Mouse (Mus musculus): Measurements from ENCODE around the gene Hyal1.

DNA sequence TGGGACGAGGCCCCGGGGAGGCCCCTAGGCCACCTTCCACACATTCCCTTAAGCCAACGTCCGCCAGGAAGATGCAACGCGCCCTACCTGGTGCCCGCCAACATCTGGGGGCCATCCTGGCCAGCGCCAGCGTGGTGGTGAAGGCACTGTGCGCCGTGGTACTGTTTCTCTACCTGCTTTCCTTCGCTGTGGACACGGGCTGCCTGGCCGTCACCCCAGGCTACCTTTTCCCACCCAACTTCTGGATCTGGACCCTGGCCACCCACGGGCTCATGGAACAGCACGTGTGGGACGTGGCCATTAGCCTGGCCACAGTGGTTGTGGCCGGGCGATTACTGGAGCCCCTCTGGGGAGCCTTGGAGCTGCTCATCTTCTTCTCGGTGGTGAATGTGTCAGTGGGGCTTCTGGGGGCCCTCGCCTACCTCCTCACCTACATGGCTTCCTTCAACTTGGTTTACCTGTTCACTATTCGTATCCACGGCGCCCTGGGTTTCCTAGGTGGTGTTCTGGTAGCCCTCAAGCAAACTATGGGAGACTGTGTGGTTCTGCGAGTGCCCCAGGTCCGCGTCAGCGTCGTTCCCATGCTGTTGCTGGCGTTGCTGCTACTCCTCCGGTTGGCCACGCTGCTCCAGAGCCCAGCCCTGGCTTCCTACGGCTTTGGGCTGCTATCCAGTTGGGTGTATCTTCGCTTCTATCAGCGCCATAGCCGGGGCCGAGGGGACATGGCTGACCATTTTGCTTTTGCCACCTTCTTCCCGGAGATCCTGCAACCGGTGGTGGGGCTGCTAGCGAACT, 42.1 kb upstream of the Hyal1 start:
- TF ChIP-seq CTCF (IDR thresholded peaks at IDR 0.05; ENCODE audit: low read depth, low read length) (no peak), POLR2A (IDR thresholded peaks at IDR 0.05; ENCODE audit: borderline replicate concordance, low read depth, low read length) (no peak)
